Mouse (Mus musculus): ENCODE data around the gene Gbf1. TPM values are rescaled to one million over a fixed set of nuclear protein-coding genes. Genes with fewer than 3 reads are reported as not detected.

The Gbf1 gene
- polyA plus RNA-seq, 1 experiment from 2014 or later: 65.1 TPM

DNA sequence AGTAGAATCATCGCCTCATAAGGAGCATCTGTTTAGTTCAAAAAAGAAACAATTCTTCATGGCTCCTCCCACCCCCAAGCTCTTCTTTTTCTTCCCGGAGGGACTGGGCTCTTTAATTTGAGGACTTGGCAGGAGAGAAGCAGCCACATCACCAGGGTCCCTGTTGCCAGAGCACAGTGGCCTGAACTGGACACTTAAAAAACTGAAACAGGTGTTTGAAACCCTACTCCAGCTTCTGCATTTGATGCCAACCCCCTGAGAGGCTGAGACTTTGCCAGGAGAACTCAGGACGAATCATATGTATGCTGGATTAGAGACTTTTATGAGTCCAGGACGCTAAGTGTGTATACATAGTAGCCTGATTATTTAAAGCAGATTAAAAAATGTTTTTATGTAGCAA, 73.2 kb downstream of the Gbf1 start:
- 50% methylated on average over 4 of the region's 4 CpGs for WGBS
- Histone ChIP-seq H3K27me3 (replicated peaks; ENCODE audit: control insufficient read depth, insufficient read depth, low read length) (no peaks in the 10 kb centered on the region), H3K4me2 (ENCODE audit: low read length) (no peak overlapping the region), H3K27ac (ENCODE audit: low read length) (no peak overlapping the region), H3K9me3 (ENCODE audit: control insufficient read depth, low read length) (no peaks in the 10 kb centered on the region), H3K9ac (replicated peaks; ENCODE audit: low read depth, low read length) (no peak overlapping the region), H3K4me3 (replicated peaks; ENCODE audit: low read length) (no peak overlapping the region), H3K36me3 (ENCODE audit: control insufficient read depth, insufficient read depth) (no peaks in the 10 kb centered on the region), H3K4me1 (replicated peaks; ENCODE audit: control insufficient read depth, insufficient read depth, low read length) (0 out of 2 replicates have a peak, but pooled peaks cover 3% of the 10 kb centered on the region)
- ATAC-seq: no peak

DNA sequence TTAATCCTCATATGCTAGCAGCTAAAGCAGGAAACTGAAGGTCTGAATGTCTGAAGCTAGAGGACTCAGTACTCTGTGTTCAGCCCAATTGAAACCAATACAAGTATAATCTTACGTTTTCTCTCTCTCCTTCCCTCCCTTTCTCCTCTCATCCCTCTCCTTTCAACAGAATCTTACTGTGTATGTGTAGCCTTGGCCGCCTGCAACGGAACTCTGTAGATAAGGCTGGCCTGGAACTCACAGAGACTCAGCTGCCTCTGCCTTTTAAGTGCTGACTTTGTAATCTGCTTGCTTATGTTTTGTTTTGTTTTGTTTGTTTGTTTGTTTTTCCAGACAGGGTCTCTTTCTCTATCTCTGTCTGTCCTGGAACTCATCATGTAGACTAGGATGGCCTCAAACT, 74.0 kb downstream of the Gbf1 start:
- no peak overlapping the region for H3K4me3 ChIP-seq (replicated peaks; ENCODE audit: low read length)
- H3K4me2 ChIP-seq (ENCODE audit: low read length): no peak overlapping the region
- no peak for ATAC-seq
- H3K36me3 ChIP-seq (ENCODE audit: control insufficient read depth, insufficient read depth): no peaks in the 10 kb centered on the region
- H3K27me3 ChIP-seq (replicated peaks; ENCODE audit: control insufficient read depth, insufficient read depth, low read length): no peaks in the 10 kb centered on the region
- H3K4me1 ChIP-seq (replicated peaks; ENCODE audit: control insufficient read depth, insufficient read depth, low read length): 0 out of 2 replicates have a peak, but pooled peaks cover 3% of the 10 kb centered on the region
- no peak overlapping the region for H3K9ac ChIP-seq (replicated peaks; ENCODE audit: low read depth, low read length)
- no peaks in the 10 kb centered on the region for H3K9me3 ChIP-seq (ENCODE audit: control insufficient read depth, low read length)
- no peak overlapping the region for H3K27ac ChIP-seq (ENCODE audit: low read length)
- WGBS: 86% methylated on average over 3 of the region's 3 CpGs

DNA sequence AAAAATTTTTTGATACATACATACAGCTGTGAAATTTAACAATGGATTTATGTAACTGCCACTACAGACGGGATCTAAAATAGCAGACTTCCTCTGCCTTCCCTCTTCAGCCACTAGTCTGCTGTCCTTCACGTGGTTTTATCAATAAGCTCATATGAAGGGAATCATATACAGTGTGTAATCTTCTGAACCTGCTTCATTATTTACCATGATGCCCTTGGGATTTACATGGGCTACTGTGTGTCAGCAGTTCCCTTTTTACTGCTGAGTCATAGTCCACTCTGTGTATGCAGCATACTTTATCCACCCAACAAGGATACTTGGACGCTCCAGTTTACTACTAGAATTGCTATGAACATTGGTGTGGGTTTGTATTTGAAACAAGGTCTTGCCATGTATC, 75.0 kb downstream of the Gbf1 start:
- WGBS: 94% methylated on average over 3 of the region's 3 CpGs
- H3K4me3 ChIP-seq (replicated peaks; ENCODE audit: low read length): no peak overlapping the region
- H3K27ac ChIP-seq (ENCODE audit: low read length): no peak overlapping the region
- H3K9me3 ChIP-seq (ENCODE audit: control insufficient read depth, low read length): no peaks in the 10 kb centered on the region
- no peak overlapping the region for H3K4me2 ChIP-seq (ENCODE audit: low read length)
- H3K36me3 ChIP-seq (ENCODE audit: control insufficient read depth, insufficient read depth): no peaks in the 10 kb centered on the region
- no peaks in the 10 kb centered on the region for H3K27me3 ChIP-seq (replicated peaks; ENCODE audit: control insufficient read depth, insufficient read depth, low read length)
- ATAC-seq: no peak
- 0 out of 2 replicates have a peak, but pooled peaks cover 3% of the 10 kb centered on the region for H3K4me1 ChIP-seq (replicated peaks; ENCODE audit: control insufficient read depth, insufficient read depth, low read length)
- H3K9ac ChIP-seq (replicated peaks; ENCODE audit: low read depth, low read length): no peak overlapping the region

- H3K9me3 ChIP-seq (ENCODE audit: control insufficient read depth, low read length): no peaks in the 10 kb centered on the region
- H3K4me1 ChIP-seq (replicated peaks; ENCODE audit: control insufficient read depth, insufficient read depth, low read length): no peaks in the 10 kb centered on the region
- no peak overlapping the region for H3K9ac ChIP-seq (replicated peaks; ENCODE audit: low read depth, low read length)
- no peak overlapping the region for H3K27ac ChIP-seq (ENCODE audit: low read length)
- WGBS: 77% methylated on average over 2 of the region's 2 CpGs
- no peaks in the 10 kb centered on the region for H3K36me3 ChIP-seq (ENCODE audit: control insufficient read depth, insufficient read depth)
- H3K27me3 ChIP-seq (replicated peaks; ENCODE audit: control insufficient read depth, insufficient read depth, low read length): no peaks in the 10 kb centered on the region
- no peak for ATAC-seq
- no peak overlapping the region for H3K4me3 ChIP-seq (replicated peaks; ENCODE audit: low read length)
- no peak overlapping the region for H3K4me2 ChIP-seq (ENCODE audit: low read length)
Observed at GRCm38 (mm10) chr19:46234450-46234849, 82.1 kb downstream of the Gbf1 start.

- Histone ChIP-seq H3K9me3 (ENCODE audit: control insufficient read depth, low read length) (no peaks in the 10 kb centered on the region), H3K9ac (replicated peaks; ENCODE audit: low read depth, low read length) (no peak overlapping the region), H3K4me2 (ENCODE audit: low read length) (no peak overlapping the region), H3K4me1 (replicated peaks; ENCODE audit: control insufficient read depth, insufficient read depth, low read length) (no peaks in the 10 kb centered on the region), H3K4me3 (replicated peaks; ENCODE audit: low read length) (no peak overlapping the region), H3K27me3 (replicated peaks; ENCODE audit: control insufficient read depth, insufficient read depth, low read length) (no peaks in the 10 kb centered on the region), H3K36me3 (ENCODE audit: control insufficient read depth, insufficient read depth) (no peaks in the 10 kb centered on the region), H3K27ac (ENCODE audit: low read length) (no peak overlapping the region)
- no peak for ATAC-seq
- 29% methylated on average over 5 of the region's 5 CpGs for WGBS
Observed at GRCm38 (mm10) chr19:46236658-46237057, 84.3 kb downstream of the Gbf1 start.

GRCm38 (mm10) chr19:46240246-46240645, 87.9 kb downstream of the Gbf1 start:
- H3K4me1 ChIP-seq (replicated peaks; ENCODE audit: control insufficient read depth, insufficient read depth, low read length): no peaks in the 10 kb centered on the region
- H3K4me3 ChIP-seq (replicated peaks; ENCODE audit: low read length): no peak overlapping the region
- no peaks in the 10 kb centered on the region for H3K36me3 ChIP-seq (ENCODE audit: control insufficient read depth, insufficient read depth)
- H3K9me3 ChIP-seq (ENCODE audit: control insufficient read depth, low read length): no peaks in the 10 kb centered on the region
- H3K27me3 ChIP-seq (replicated peaks; ENCODE audit: control insufficient read depth, insufficient read depth, low read length): no peaks in the 10 kb centered on the region
- ATAC-seq: no peak
- H3K4me2 ChIP-seq (ENCODE audit: low read length): no peak overlapping the region
- no peak overlapping the region for H3K9ac ChIP-seq (replicated peaks; ENCODE audit: low read depth, low read length)
- 67% methylated on average over 2 of the region's 2 CpGs for whole genome bisulfite sequencing
- H3K27ac ChIP-seq (ENCODE audit: low read length): no peak overlapping the region

- Histone ChIP-seq H3K36me3 (ENCODE audit: control insufficient read depth, insufficient read depth) (no peaks in the 10 kb centered on the region), H3K9ac (replicated peaks; ENCODE audit: low read depth, low read length) (no peak overlapping the region), H3K4me1 (replicated peaks; ENCODE audit: control insufficient read depth, insufficient read depth, low read length) (no peaks in the 10 kb centered on the region), H3K4me3 (replicated peaks; ENCODE audit: low read length) (no peak overlapping the region), H3K27ac (ENCODE audit: low read length) (no peak overlapping the region), H3K4me2 (ENCODE audit: low read length) (no peak overlapping the region), H3K9me3 (ENCODE audit: control insufficient read depth, low read length) (no peaks in the 10 kb centered on the region), H3K27me3 (replicated peaks; ENCODE audit: control insufficient read depth, insufficient read depth, low read length) (no peaks in the 10 kb centered on the region)
- WGBS: 87% methylated on average over 5 of the region's 5 CpGs
- ATAC-seq: no peak
Observed at GRCm38 (mm10) chr19:46242416-46242815, 90.1 kb downstream of the Gbf1 start.

DNA sequence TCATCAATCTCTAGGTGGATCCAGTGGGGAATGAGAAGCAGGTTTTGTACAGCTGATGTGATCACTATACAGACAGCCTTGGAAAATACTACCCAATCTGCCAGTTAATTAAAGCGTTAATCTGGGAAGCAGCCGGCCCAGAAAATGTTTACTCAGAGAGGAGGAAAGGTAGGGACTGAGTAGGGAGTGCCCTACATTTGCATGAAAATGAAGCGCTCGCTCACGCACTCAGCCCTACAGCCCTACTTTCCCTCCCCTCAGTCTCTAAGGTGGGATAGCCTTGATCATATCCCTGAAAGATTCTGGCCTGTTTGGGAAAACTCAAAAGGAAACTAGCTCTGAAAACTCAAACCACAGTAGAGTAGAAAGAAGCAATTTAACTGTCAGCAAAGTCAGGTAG, 92.3 kb downstream of the Gbf1 start:
- Histone ChIP-seq H3K9ac (replicated peaks; ENCODE audit: low read depth, low read length) (no peak overlapping the region), H3K4me1 (replicated peaks; ENCODE audit: control insufficient read depth, insufficient read depth, low read length) (no peaks in the 10 kb centered on the region), H3K4me2 (ENCODE audit: low read length) (no peak overlapping the region), H3K27me3 (replicated peaks; ENCODE audit: control insufficient read depth, insufficient read depth, low read length) (no peaks in the 10 kb centered on the region), H3K4me3 (replicated peaks; ENCODE audit: low read length) (no peak overlapping the region), H3K27ac (ENCODE audit: low read length) (no peak overlapping the region), H3K36me3 (ENCODE audit: control insufficient read depth, insufficient read depth) (no peaks in the 10 kb centered on the region), H3K9me3 (ENCODE audit: control insufficient read depth, low read length) (no peaks in the 10 kb centered on the region)
- no peak for ATAC-seq
- 9% methylated on average over 5 of the region's 5 CpGs for WGBS

DNA sequence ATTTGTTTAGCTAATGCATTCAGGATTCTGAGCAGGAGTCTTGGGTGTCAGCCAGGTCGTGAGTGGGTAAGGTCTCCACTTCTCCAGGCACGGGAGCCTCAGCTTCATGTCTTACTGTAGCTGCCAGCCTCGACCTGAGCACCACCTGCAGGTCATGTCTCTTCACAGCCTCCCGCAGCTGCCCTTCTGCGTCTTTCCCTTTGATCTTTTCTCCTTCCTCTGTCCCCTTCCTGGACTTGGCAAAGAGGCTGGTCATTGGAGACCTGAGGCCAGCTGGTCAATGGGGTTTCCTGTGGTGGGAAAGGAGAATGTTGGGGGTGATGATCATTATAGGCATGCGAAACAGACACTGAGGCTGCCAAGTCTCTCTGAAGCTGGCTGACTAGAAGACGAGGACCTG, 96.7 kb downstream of the Gbf1 start:
- no peak overlapping the region for H3K4me3 ChIP-seq (replicated peaks; ENCODE audit: low read length)
- H3K4me1 ChIP-seq (replicated peaks; ENCODE audit: control insufficient read depth, insufficient read depth, low read length): no peaks in the 10 kb centered on the region
- no peaks in the 10 kb centered on the region for H3K9me3 ChIP-seq (ENCODE audit: control insufficient read depth, low read length)
- no peaks in the 10 kb centered on the region for H3K27me3 ChIP-seq (replicated peaks; ENCODE audit: control insufficient read depth, insufficient read depth, low read length)
- WGBS: 41% methylated on average over 7 of the region's 7 CpGs
- H3K9ac ChIP-seq (replicated peaks; ENCODE audit: low read depth, low read length): no peak overlapping the region
- H3K27ac ChIP-seq (ENCODE audit: low read length): no peak overlapping the region
- H3K36me3 ChIP-seq (ENCODE audit: control insufficient read depth, insufficient read depth): no peaks in the 10 kb centered on the region
- ATAC-seq: no peak
- no peak overlapping the region for H3K4me2 ChIP-seq (ENCODE audit: low read length)

- H3K27me3 ChIP-seq (replicated peaks; ENCODE audit: control insufficient read depth, insufficient read depth, low read length): no peaks in the 10 kb centered on the region
- no peak overlapping the region for H3K4me3 ChIP-seq (replicated peaks; ENCODE audit: low read length)
- WGBS: 38% methylated on average over 7 of the region's 7 CpGs
- H3K9ac ChIP-seq (replicated peaks; ENCODE audit: low read depth, low read length): no peak overlapping the region
- H3K9me3 ChIP-seq (ENCODE audit: control insufficient read depth, low read length): no peaks in the 10 kb centered on the region
- no peak overlapping the region for H3K4me2 ChIP-seq (ENCODE audit: low read length)
- H3K36me3 ChIP-seq (ENCODE audit: control insufficient read depth, insufficient read depth): peaks cover 3% of the 10 kb centered on the region; the same call in 1 of the 2 replicates
- ATAC-seq: no peak
- no peaks in the 10 kb centered on the region for H3K4me1 ChIP-seq (replicated peaks; ENCODE audit: control insufficient read depth, insufficient read depth, low read length)
- no peak overlapping the region for H3K27ac ChIP-seq (ENCODE audit: low read length)
Observed at GRCm38 (mm10) chr19:46254163-46254752, 101.9 kb downstream of the Gbf1 start.

Measured in forebrain, embryonic 16.5 days (tissue).